Mouse (Mus musculus) stomach, postnatal 0 days (tissue): ENCODE results near the gene Bend6.

ENCODE experiments used
- CTCF ChIP-seq: IDR thresholded peaks from 2 replicates; pipeline ENCODE4 v1.5.1; 2016; ENCODE audit warnings: antibody characterized with exemption, low read depth, mild to moderate bottlenecking, moderate library complexity
- EP300 ChIP-seq: optimal IDR thresholded peaks from 2 replicates; pipeline ENCODE3; 2016; ENCODE audit warnings: antibody characterized with exemption

DNA sequence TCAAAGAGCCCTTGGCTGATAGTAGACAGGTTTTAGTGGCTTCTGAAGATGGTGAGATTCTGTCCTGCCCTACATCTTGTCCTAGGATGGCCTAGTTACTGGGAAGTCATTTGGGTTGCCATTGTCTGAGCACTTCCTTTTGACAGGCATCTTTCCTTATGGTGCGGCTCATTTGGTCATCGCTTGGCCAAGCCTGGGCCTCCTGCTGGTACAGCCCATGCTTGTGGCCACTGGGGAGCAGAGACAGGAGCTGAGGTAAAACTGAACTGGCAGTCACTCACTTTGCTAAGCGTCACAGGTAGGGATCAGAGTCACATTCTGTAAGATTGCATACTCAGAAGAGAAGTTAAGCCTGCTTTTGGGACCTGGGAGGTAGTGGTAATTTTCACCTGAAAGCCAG is 24.6 kb upstream of the Bend6 start:
- TF ChIP-seq CTCF (no peak), EP300 (no peak)
